Mouse (Mus musculus): ENCODE results near the gene Gm28308. TPM values are rescaled to one million over a fixed set of nuclear protein-coding genes. Genes with fewer than 3 reads are reported as not detected.

The Gm28308 gene
- total and polyA plus RNA-seq, 3 experiments = not detected

GRCm38 (mm10) chr6:52243681-52244121 is 30.6 kb upstream of the Gm28308 start:
- dilution Hi-C loops (cut with MboI; ENCODE audit: extremely low pct_ligation_motif_present, extremely low pct_unique_long_range_greater_than_20kb, low sequenced_read_pairs) = no loop called here

GRCm38 (mm10) chr6:52242801-52243332 is 29.7 kb upstream of the Gm28308 start:
- in situ Hi-C loops (cut with MboI; ENCODE audit: low pct_ligation_motif_present, low pct_unique_long_range_greater_than_20kb, low sequenced_read_pairs) = no loop called here
- Histone ChIP-seq H3K4me3 (replicated peaks in 1 of 3; ENCODE audit: low read depth in 2 of 3, low read length in 2 of 3, poor library complexity in 1 of 3) (no peak overlapping the region), H3K9me3 (replicated peaks; ENCODE audit: low read length) (peaks cover 5% of the 10 kb centered on the region), H3K36me3 (replicated peaks in 1 of 2; ENCODE audit: control insufficient read depth in 1 of 2, insufficient read depth in 1 of 2, low read length in 1 of 2) (no peaks in the 10 kb centered on the region), H3K79me2 (replicated peaks; ENCODE audit: control insufficient read depth, extremely low read depth, insufficient read depth, poor library complexity, severe bottlenecking) (no peaks in the 10 kb centered on the region), H3K27ac (ENCODE audit: insufficient read depth, low read depth) (no peak overlapping the region), H3K4me1 (ENCODE audit: control insufficient read depth in 1 of 2, insufficient read depth in 2 of 2) (peaks cover 0 to 12% of the 10 kb centered on the region in 2 experiments; a peak in 2 of 4 replicates), H3K4me2 (ENCODE audit: insufficient read depth, low read depth, poor library complexity, severe bottlenecking) (no peak overlapping the region), H3K27me3 (replicated peaks) (no peaks in the 10 kb centered on the region), H3K9ac (ENCODE audit: insufficient read depth, low read depth) (no peak overlapping the region)
- dilution Hi-C loops (cut with MboI; ENCODE audit: extremely low pct_ligation_motif_present, extremely low pct_unique_long_range_greater_than_20kb, low sequenced_read_pairs) = no loop called here
- no peak for TF ChIP-seq ZMIZ1 (IDR thresholded peaks at IDR 0.05; ENCODE audit: low read depth, low read length)
- TF ChIP-seq JUN (IDR thresholded peaks at IDR 0.05; ENCODE audit: insufficient read depth, low read depth, low read length) = no peak
- no peak for TF ChIP-seq USF1 (IDR thresholded peaks at IDR 0.05; ENCODE audit: low read depth, low read length)
- no peak for TF ChIP-seq CHD1 (IDR thresholded peaks at IDR 0.05; ENCODE audit: low read depth, low read length)
- TF ChIP-seq GABPA (IDR thresholded peaks at IDR 0.05; ENCODE audit: insufficient replicate concordance, low read depth, low read length) = no peak
- TF ChIP-seq CHD2 (IDR thresholded peaks at IDR 0.05; ENCODE audit: low read length) = no peak
- TF ChIP-seq USF2 (conservative IDR thresholded peaks at IDR 0.05; ENCODE audit: low read depth, low read length) = no peak
- TF ChIP-seq NRF1 (IDR thresholded peaks at IDR 0.05; ENCODE audit: low read depth, low read length) = no peak
- no peak for TF ChIP-seq POLR2A (IDR thresholded peaks at IDR 0.05; ENCODE audit: low read depth, low read length)
- no peak for TF ChIP-seq IRF4 (IDR thresholded peaks at IDR 0.05; ENCODE audit: low read depth, low read length)
- DNase-seq (ENCODE audit: extremely low read depth) = no peak

More at GRCm38 (mm10) chr6:52243681-52244121, 30.6 kb upstream of the Gm28308 start:
- Histone ChIP-seq H3K4me2 (ENCODE audit: insufficient read depth, low read depth, poor library complexity, severe bottlenecking) (no peak overlapping the region), H3K9ac (ENCODE audit: insufficient read depth, low read depth) (no peak overlapping the region), H3K36me3 (replicated peaks in 1 of 2; ENCODE audit: control insufficient read depth in 1 of 2, insufficient read depth in 1 of 2, low read length in 1 of 2) (no peaks in the 10 kb centered on the region), H3K9me3 (replicated peaks; ENCODE audit: low read length) (peaks cover 5% of the 10 kb centered on the region), H3K4me3 (replicated peaks in 1 of 3; ENCODE audit: low read depth in 2 of 3, low read length in 2 of 3, poor library complexity in 1 of 3) (no peak overlapping the region), H3K27me3 (replicated peaks) (no peaks in the 10 kb centered on the region), H3K79me2 (replicated peaks; ENCODE audit: control insufficient read depth, extremely low read depth, insufficient read depth, poor library complexity, severe bottlenecking) (no peaks in the 10 kb centered on the region), H3K27ac (ENCODE audit: insufficient read depth, low read depth) (no peak overlapping the region), H3K4me1 (ENCODE audit: control insufficient read depth in 1 of 2, insufficient read depth in 2 of 2) (peaks cover 0 to 12% of the 10 kb centered on the region in 2 experiments; a peak in 2 of 4 replicates)
- DNase-seq (ENCODE audit: extremely low read depth) = no peak
- in situ Hi-C loops (cut with MboI; ENCODE audit: low pct_ligation_motif_present, low pct_unique_long_range_greater_than_20kb, low sequenced_read_pairs) = no loop called here
- TF ChIP-seq RAD21 (IDR thresholded peaks at IDR 0.05; ENCODE audit: low read depth, low read length) (no peak), ZMIZ1 (IDR thresholded peaks at IDR 0.05; ENCODE audit: low read depth, low read length) (no peak), CHD2 (IDR thresholded peaks at IDR 0.05; ENCODE audit: low read length) (no peak), TCF12 (IDR thresholded peaks at IDR 0.05; ENCODE audit: low read depth, low read length) (no peak), ZC3H11A (IDR thresholded peaks at IDR 0.05; ENCODE audit: low read depth, low read length) (no peak), ZKSCAN1 (IDR thresholded peaks at IDR 0.05; ENCODE audit: borderline replicate concordance, low read depth, low read length) (no peak), UBTF (IDR thresholded peaks at IDR 0.05; ENCODE audit: low read depth, low read length) (no peak), SMC3 (IDR thresholded peaks at IDR 0.05; ENCODE audit: low read depth, low read length) (no peak), IRF4 (IDR thresholded peaks at IDR 0.05; ENCODE audit: low read depth, low read length) (no peak), MEF2A (IDR thresholded peaks at IDR 0.05; ENCODE audit: borderline replicate concordance, low read depth, low read length) (no peak), JUND (conservative IDR thresholded peaks at IDR 0.05; ENCODE audit: low read depth, low read length) (no peak), MYC (IDR thresholded peaks at IDR 0.05; ENCODE audit: low read depth, low read length) (no peak), CTCF (conservative IDR thresholded peaks at IDR 0.05 in 1 of 2, IDR thresholded peaks at IDR 0.05 in 1 of 2; ENCODE audit: low read depth in 2 of 2, low read length in 2 of 2) (no peak), MXI1 (IDR thresholded peaks at IDR 0.05; ENCODE audit: low read depth, low read length) (no peak), POLR2A (IDR thresholded peaks at IDR 0.05; ENCODE audit: low read depth, low read length) (no peak), GABPA (IDR thresholded peaks at IDR 0.05; ENCODE audit: insufficient replicate concordance, low read depth, low read length) (no peak), POLR2AphosphoS2 (IDR thresholded peaks at IDR 0.05; ENCODE audit: low read depth, low read length) (no peak), ELF1 (IDR thresholded peaks at IDR 0.05; ENCODE audit: low read depth, low read length) (no peak), CHD1 (IDR thresholded peaks at IDR 0.05; ENCODE audit: low read depth, low read length) (no peak), TBP (conservative IDR thresholded peaks at IDR 0.05; ENCODE audit: low read depth, low read length) (no peak)
